Mouse (Mus musculus): ENCODE data around the gene Ptpn9. TPM values are rescaled to one million over a fixed set of nuclear protein-coding genes. Genes with fewer than 3 reads are reported as not detected.

Ptpn9 gene
- 17.7 TPM for polyA plus RNA-seq (2014; fragmentation: Illumina TruSeq; extraction: RNeasy Lipid Tissue Mini Kit (QIAGEN cat#74804); ENCODE audit: low read depth, low replicate concordance)

DNA sequence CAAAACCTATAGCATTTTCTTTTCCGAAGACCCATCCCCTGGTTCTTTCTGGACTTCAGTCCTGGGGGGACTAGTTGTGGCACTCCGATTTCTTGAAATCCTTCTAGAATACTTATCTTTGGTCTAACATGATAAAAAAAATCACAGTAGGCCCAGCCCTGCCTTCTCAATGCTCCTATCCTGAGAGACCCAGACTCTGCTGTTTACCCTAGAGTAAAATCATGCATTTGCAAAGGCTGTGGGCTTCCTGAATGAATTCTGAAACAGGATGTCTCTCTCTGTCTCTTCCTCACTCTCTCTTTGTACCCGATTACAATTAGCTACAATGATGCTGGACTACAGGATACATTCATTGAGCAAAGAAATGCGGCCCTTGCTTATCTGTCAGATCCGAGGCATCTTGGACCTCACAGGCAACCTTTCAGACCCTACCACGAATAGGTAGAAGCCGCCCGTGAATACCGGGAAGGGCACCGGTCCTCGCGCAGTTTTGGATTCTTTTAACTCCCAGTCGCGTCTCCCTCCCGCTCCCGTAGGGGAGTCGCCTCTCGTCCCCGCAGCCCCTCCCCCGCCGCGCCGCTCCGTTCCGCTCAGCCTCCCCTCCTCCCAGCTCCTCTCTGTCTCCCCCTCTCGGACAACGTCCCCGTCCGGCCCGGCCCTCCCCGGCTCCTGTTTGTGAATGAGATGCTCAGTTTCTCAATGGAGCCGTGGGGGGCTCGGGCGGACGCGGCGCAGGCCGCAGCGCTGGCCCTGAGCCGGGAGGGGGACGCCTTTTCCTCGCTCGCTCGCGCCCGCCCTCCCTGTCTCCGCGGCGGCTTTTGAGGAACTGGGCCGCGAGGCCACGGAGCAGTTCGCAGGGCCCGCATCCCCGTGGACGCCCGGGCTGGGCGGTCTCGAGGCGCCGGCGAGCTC, at the start of gene Ptpn9:
Gene Ptpn9, plus strand, starts transcription at position 638 of the 912 bp plus-strand sequence.

DNA sequence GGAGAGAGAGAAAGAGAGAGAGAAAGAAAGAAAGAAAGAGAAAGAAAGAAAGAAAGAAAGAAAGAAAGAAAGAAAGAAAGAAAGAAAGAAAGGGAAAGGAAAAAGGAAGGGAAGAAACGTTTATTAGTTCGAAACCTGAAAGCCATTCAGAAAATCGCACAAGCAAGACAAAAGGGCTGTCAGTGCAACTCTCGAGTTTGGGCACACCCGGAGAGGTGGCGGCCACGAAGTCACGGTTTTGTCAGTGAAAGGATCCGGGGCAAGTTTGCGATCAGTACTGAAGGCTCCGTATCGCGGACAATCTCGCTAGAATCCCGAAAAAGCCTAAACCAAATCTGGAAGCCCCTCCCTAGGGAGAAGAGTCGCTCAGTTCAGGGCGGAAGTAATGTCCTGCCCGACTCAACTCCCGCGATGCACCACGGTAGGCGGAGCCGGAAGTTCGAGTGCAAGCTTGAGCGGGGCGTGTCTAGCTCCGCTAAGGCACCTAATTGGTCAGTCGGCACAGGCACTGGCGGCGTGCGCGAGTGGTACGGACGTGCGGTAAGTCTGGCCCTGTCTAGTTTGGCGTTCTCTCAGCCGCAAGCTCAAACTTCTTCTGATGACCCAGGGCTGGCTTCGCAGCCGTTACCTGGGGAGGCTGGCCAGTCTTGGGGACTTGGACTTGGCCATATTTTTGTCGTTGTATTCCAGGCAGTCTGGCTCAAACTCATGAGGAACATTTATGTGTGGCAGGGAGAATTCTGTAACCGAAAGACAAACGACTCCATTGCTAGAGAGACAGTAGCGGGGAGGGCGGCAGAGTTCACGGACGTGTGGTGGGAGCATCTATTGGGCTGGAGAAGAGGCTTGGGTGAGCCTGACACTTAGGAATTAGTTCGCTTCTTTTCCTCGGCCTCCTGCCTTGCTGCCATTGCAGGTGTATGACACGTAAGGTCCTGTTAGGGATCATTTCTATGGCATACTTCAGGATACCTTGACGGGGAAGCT, 44.0 kb upstream of the Ptpn9 start, which contains the start of gene Snupn:
Gene Snupn, plus strand, starts transcription at position 465 of the 987 bp plus-strand sequence.

DNA sequence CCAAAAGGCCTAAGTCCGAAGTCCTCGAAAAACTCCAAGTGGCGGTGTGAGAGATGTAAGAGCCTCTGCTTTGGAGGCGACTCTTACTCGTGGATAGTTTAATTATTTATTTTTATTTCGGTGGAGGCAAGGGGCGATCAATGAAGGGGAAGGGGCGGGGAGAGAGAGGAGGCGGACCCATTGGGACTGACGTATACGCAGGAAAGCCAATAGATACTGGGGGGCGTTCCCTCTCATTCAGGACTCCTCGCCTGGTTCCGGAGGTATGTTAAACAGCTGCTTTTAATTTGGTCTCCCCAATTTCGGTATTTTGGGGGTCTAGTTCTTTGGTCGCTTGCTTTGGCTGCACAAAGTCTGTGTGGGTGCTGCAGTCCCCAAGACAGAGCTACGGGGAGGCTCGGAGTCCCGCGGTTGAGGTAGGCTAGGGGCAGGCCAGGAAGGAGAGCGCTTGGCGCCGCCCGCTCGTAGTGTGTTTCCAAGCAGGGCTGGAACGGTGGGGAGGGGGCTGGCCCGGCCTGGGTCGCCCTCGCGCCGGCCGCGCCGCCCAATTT, 77.2 kb downstream of the Ptpn9 start, which contains the start of gene Sin3a:
Gene Sin3a, plus strand, starts transcription at position 240 of the 551 bp plus-strand sequence.

Other genes starting within 250 kb of the Ptpn9 start
- not detected for gene Lingo1, start 198.5 kb upstream of the Ptpn9 start, polyA plus RNA-seq (2014; fragmentation: Illumina TruSeq; extraction: RNeasy Lipid Tissue Mini Kit (QIAGEN cat#74804); ENCODE audit: low read depth, low replicate concordance)
- not detected for gene Odf3l1, start 130.2 kb upstream of the Ptpn9 start, polyA plus RNA-seq (2014; fragmentation: Illumina TruSeq; extraction: RNeasy Lipid Tissue Mini Kit (QIAGEN cat#74804); ENCODE audit: low read depth, low replicate concordance)
- not detected for gene Cspg4, start 129.9 kb upstream of the Ptpn9 start, polyA plus RNA-seq (2014; fragmentation: Illumina TruSeq; extraction: RNeasy Lipid Tissue Mini Kit (QIAGEN cat#74804); ENCODE audit: low read depth, low replicate concordance)
- 3.2 TPM for gene Snx33, start 66.6 kb upstream of the Ptpn9 start, polyA plus RNA-seq (2014; fragmentation: Illumina TruSeq; extraction: RNeasy Lipid Tissue Mini Kit (QIAGEN cat#74804); ENCODE audit: low read depth, low replicate concordance)
- gene Imp3, start 57.4 kb upstream of the Ptpn9 start, polyA plus RNA-seq (2014; fragmentation: Illumina TruSeq; extraction: RNeasy Lipid Tissue Mini Kit (QIAGEN cat#74804); ENCODE audit: low read depth, low replicate concordance), result 32.2 TPM
- 7.3 TPM for gene Snupn, start 44.0 kb upstream of the Ptpn9 start, polyA plus RNA-seq (2014; fragmentation: Illumina TruSeq; extraction: RNeasy Lipid Tissue Mini Kit (QIAGEN cat#74804); ENCODE audit: low read depth, low replicate concordance)
- gene Sin3a, start 77.1 kb downstream of the Ptpn9 start, polyA plus RNA-seq (2014; fragmentation: Illumina TruSeq; extraction: RNeasy Lipid Tissue Mini Kit (QIAGEN cat#74804); ENCODE audit: low read depth, low replicate concordance), result 11.2 TPM
- 6.0 TPM for gene Man2c1, start 135.8 kb downstream of the Ptpn9 start, polyA plus RNA-seq (2014; fragmentation: Illumina TruSeq; extraction: RNeasy Lipid Tissue Mini Kit (QIAGEN cat#74804); ENCODE audit: low read depth, low replicate concordance)
- gene Neil1, start 153.4 kb downstream of the Ptpn9 start, polyA plus RNA-seq (2014; fragmentation: Illumina TruSeq; extraction: RNeasy Lipid Tissue Mini Kit (QIAGEN cat#74804); ENCODE audit: low read depth, low replicate concordance), result 1.7 TPM
- 9.2 TPM for gene Commd4, start 163.4 kb downstream of the Ptpn9 start, polyA plus RNA-seq (2014; fragmentation: Illumina TruSeq; extraction: RNeasy Lipid Tissue Mini Kit (QIAGEN cat#74804); ENCODE audit: low read depth, low replicate concordance)
- not detected for gene Trcg1, start 241.6 kb downstream of the Ptpn9 start, polyA plus RNA-seq (2014; fragmentation: Illumina TruSeq; extraction: RNeasy Lipid Tissue Mini Kit (QIAGEN cat#74804); ENCODE audit: low read depth, low replicate concordance)

Measured in liver, adult 10 weeks (tissue).